8 mouse cellular contexts compared by ENCODE assay signal in genomic region chr9:123021636-123022379, GRCm38 (mm10). TPM values are rescaled to one million over a fixed set of nuclear protein-coding genes. Genes with fewer than 3 reads are reported as not detected.
DNase-seq lines count a peak whose midpoint lies in the region; ATAC-seq and TF ChIP-seq lines count a peak whose summit lies in the region.

No protein-coding gene starts in this region.

- H3K4me1 ChIP-seq in lung, adult 2 months (ENCODE audit: control insufficient read depth, insufficient read depth, low read length) = no peaks in the 10 kb centered on the region
- H3K4me1 ChIP-seq in embryonic facial prominence, embryonic 11.5 days (ENCODE audit: control insufficient read depth, insufficient read depth, low read length) = no peaks in the 10 kb centered on the region
- H3K4me1 ChIP-seq in hindbrain, embryonic 14.5 days (replicated peaks; ENCODE audit: control insufficient read depth, insufficient read depth, low read length) = peaks cover 25% of the 10 kb centered on the region
- peaks cover 5% of the 10 kb centered on the region for H3K4me1 ChIP-seq in liver, postnatal 0 days (ENCODE audit: insufficient read depth)

- 31% methylated on average over 18 of the region's 24 CpGs for WGBS in lung, adult 2 months
- WGBS in embryonic facial prominence, embryonic 11.5 days = 37% methylated on average over 19 of the region's 24 CpGs
- 41% methylated on average over 18 of the region's 24 CpGs for WGBS in hindbrain, embryonic 14.5 days
- 33% methylated on average over 18 of the region's 24 CpGs for WGBS in liver, postnatal 0 days (ENCODE audit: insufficient replicate concordance)

- H3K27ac ChIP-seq in embryonic facial prominence, embryonic 11.5 days (replicated peaks; ENCODE audit: low read depth, low read length) = no peak overlapping the region
- H3K27ac ChIP-seq in hindbrain, embryonic 14.5 days = peak overlapping the region; percentile 32; the same call in 1 of the 2 replicates
- H3K27ac ChIP-seq in liver, postnatal 0 days (ENCODE audit: low read depth) = no peak overlapping the region; the same call in 1 of the 2 replicates

- no peaks in the 10 kb centered on the region for H3K9me3 ChIP-seq in embryonic facial prominence, embryonic 11.5 days (replicated peaks; ENCODE audit: control insufficient read depth, low read length)
- H3K9me3 ChIP-seq in hindbrain, embryonic 14.5 days (ENCODE audit: control insufficient read depth, low read length) = no peaks in the 10 kb centered on the region
- no peaks in the 10 kb centered on the region for H3K9me3 ChIP-seq in liver, postnatal 0 days (ENCODE audit: low read length)

- peak overlapping the region; percentile 78 for H3K4me2 ChIP-seq in embryonic facial prominence, embryonic 11.5 days (ENCODE audit: low read depth, low read length)
- H3K4me2 ChIP-seq in hindbrain, embryonic 14.5 days (replicated peaks) = peak overlapping the region; percentile 64
- peak overlapping the region; percentile 87 for H3K4me2 ChIP-seq in liver, postnatal 0 days (ENCODE audit: low read depth, low read length)

- no peak for TF ChIP-seq EP300 in liver, postnatal 0 days (IDR thresholded peaks at IDR 0.05; ENCODE audit: low read depth)

- peak; percentile 26 to 82 for DNase-seq in adrenal gland, adult (ENCODE audit: inconsistent age in 2 of 2, low spot score in 1 of 2)
- DNase-seq in adrenal gland, postnatal 36 days = no peak
- DNase-seq in lung, adult 2 months = peak; percentile 53
- DNase-seq in lung, postnatal 14 days = no peak
- DNase-seq in embryonic facial prominence, embryonic 11.5 days (ENCODE audit: low spot score) = peak; percentile 58
- DNase-seq in hindbrain, embryonic 14.5 days (ENCODE audit: low spot score) = peak; percentile 29
- DNase-seq in liver, postnatal 0 days = no peak
- DNase-seq in spleen, postnatal 36 days (ENCODE audit: low spot score in 2 of 2) = no peak

- peak; percentile 1; the same call in 1 of the 2 replicates for ATAC-seq in embryonic facial prominence, embryonic 11.5 days (replicated peaks; ENCODE audit: insufficient number of reproducible peaks, low FRiP score, low TSS enrichment, low read depth)
- no peak; the same call in 1 of the 2 replicates for ATAC-seq in hindbrain, embryonic 14.5 days (ENCODE audit: low FRiP score)
- no peak for ATAC-seq in liver, postnatal 0 days

- H3K27me3 ChIP-seq in embryonic facial prominence, embryonic 11.5 days (ENCODE audit: control insufficient read depth, insufficient read depth, low read length) = no peaks in the 10 kb centered on the region
- H3K27me3 ChIP-seq in hindbrain, embryonic 14.5 days (ENCODE audit: control insufficient read depth, insufficient read depth, low read length) = no peaks in the 10 kb centered on the region
- no peaks in the 10 kb centered on the region for H3K27me3 ChIP-seq in liver, postnatal 0 days (ENCODE audit: insufficient read depth, low read length)

- no peak for TF ChIP-seq CTCF in lung, adult 2 months (IDR thresholded peaks at IDR 0.05; ENCODE audit: insufficient read depth, low read length)
- TF ChIP-seq CTCF in liver, postnatal 0 days (IDR thresholded peaks at IDR 0.05; ENCODE audit: low read depth) = 0 out of 2 replicates have a peak, but pooled peaks have one; percentile 11

- H3K4me3 ChIP-seq in lung, adult 2 months (replicated peaks; ENCODE audit: extremely low read depth, low read depth, low read length) = peak overlapping the region; percentile 52
- H3K4me3 ChIP-seq in embryonic facial prominence, embryonic 11.5 days (ENCODE audit: low read depth, low read length) = peak overlapping the region; percentile 66
- H3K4me3 ChIP-seq in hindbrain, embryonic 14.5 days (replicated peaks; ENCODE audit: low read length) = peak overlapping the region; percentile 68
- peak overlapping the region; percentile 57 for H3K4me3 ChIP-seq in liver, postnatal 0 days (ENCODE audit: low read depth, low read length)

- H3K36me3 ChIP-seq in embryonic facial prominence, embryonic 11.5 days (replicated peaks; ENCODE audit: control insufficient read depth, insufficient read depth, low read depth, low read length) = no peaks in the 10 kb centered on the region
- H3K36me3 ChIP-seq in hindbrain, embryonic 14.5 days (replicated peaks; ENCODE audit: control insufficient read depth, insufficient read depth) = no peaks in the 10 kb centered on the region
- H3K36me3 ChIP-seq in liver, postnatal 0 days (replicated peaks; ENCODE audit: insufficient read depth, low read length) = peaks cover 12% of the 10 kb centered on the region; the same call in 1 of the 2 replicates

- 0 out of 2 replicates have a peak overlapping the region, but pooled peaks have one; percentile 15 for H3K9ac ChIP-seq in embryonic facial prominence, embryonic 11.5 days (replicated peaks; ENCODE audit: low read length)
- H3K9ac ChIP-seq in hindbrain, embryonic 14.5 days = peak overlapping the region; percentile 52
- 0 out of 2 replicates have a peak overlapping the region, but pooled peaks have one; percentile 26 for H3K9ac ChIP-seq in liver, postnatal 0 days (replicated peaks)

- TF ChIP-seq POLR2A in lung, adult 2 months (IDR thresholded peaks at IDR 0.05; ENCODE audit: borderline replicate concordance, extremely low read depth, low read depth, low read length) = no peak

RNA-seq across cellular contexts. Expression of gene Tmem42, which starts 0.7 kb away (rescaled TPM):
- 10 to 100 TPM; 19.7 to 23.2 TPM for total RNA-seq in adrenal gland, postnatal 36 days (2021)
- polyA plus RNA-seq in lung, adult 2 months (2012; rRNA removed) = 28.4 and 30.1 TPM in 2 replicates
- polyA plus RNA-seq in embryonic facial prominence, embryonic 11.5 days (2014; fragmentation: Nextera tagmentation; extraction: Ambion mirVana) = 12.8 and 17.7 TPM in 2 replicates
- 27.6 and 29.8 TPM in 2 replicates for polyA plus RNA-seq in hindbrain, embryonic 14.5 days (2014; fragmentation: Nextera tagmentation; extraction: Ambion mirVana)
- polyA plus RNA-seq in liver, postnatal 0 days (2015; fragmentation: Nextera tagmentation; extraction: Ambion mirVana) = 13.7 and 14.8 TPM in 2 replicates

RNA-seq across cellular contexts. Expression of gene Tgm4, which starts 12.7 kb away (rescaled TPM):
- total RNA-seq in adrenal gland, postnatal 36 days (2021) = 1 to 10 TPM in 1 of 2 experiments, under 1 TPM in 1; 0.79 to 1.1 TPM
- polyA plus RNA-seq in lung, adult 2 months (2012; rRNA removed) = 0.24 and 0.28 TPM in 2 replicates
- polyA plus RNA-seq in embryonic facial prominence, embryonic 11.5 days (2014; fragmentation: Nextera tagmentation; extraction: Ambion mirVana) = 0.38 and 0.52 TPM in 2 replicates
- polyA plus RNA-seq in hindbrain, embryonic 14.5 days (2014; fragmentation: Nextera tagmentation; extraction: Ambion mirVana) = 0.30 and 0.68 TPM in 2 replicates
- polyA plus RNA-seq in liver, postnatal 0 days (2015; fragmentation: Nextera tagmentation; extraction: Ambion mirVana) = 0.13 and 0.15 TPM in 2 replicates

Comparison
In these comparisons a context has a peak if more than half of its experiments do, and no peak if none do; other contexts are left out.
1. DNase-seq: peak in adrenal gland, adult (2 of 2), lung, adult 2 months (single experiment), embryonic facial prominence, embryonic 11.5 days (single experiment) and hindbrain, embryonic 14.5 days (single experiment); none in adrenal gland, postnatal 36 days (0 of 2), lung, postnatal 14 days (single experiment), liver, postnatal 0 days (single experiment) and spleen, postnatal 36 days (0 of 2).
2. Peak in every context shown above with its lines, with median percentiles within 50 percentile points of each other: H3K4me3 ChIP-seq, H3K4me2 ChIP-seq and H3K9ac ChIP-seq.